Mouse (Mus musculus) embryonic fibroblast, embryonic 13.5 days (primary cell): ENCODE data around the gene Rab1a.

Experiments used
- CTCF ChIP-seq: IDR thresholded peaks from 2 replicates; pipeline ENCODE4 v1.5.1; 2011; ENCODE audit warnings: mild to moderate bottlenecking, control low read depth, low read length, moderate library complexity, borderline replicate concordance; ENCODE audit not compliant: insufficient read depth
- POLR2A ChIP-seq: IDR thresholded peaks from 2 replicates; pipeline ENCODE4 v1.6.1; 2011; ENCODE audit warnings: low read depth, mild to moderate bottlenecking, control low read depth, low read length, moderate library complexity

GRCm38 (mm10) chr11:20207589-20207988 lies 6.4 kb downstream of the Rab1a start:
- TF ChIP-seq CTCF (no peak), POLR2A (no peak)
